Comparison of ENCODE assay signal across 10 mouse cellular contexts in the genomic region with DNA sequence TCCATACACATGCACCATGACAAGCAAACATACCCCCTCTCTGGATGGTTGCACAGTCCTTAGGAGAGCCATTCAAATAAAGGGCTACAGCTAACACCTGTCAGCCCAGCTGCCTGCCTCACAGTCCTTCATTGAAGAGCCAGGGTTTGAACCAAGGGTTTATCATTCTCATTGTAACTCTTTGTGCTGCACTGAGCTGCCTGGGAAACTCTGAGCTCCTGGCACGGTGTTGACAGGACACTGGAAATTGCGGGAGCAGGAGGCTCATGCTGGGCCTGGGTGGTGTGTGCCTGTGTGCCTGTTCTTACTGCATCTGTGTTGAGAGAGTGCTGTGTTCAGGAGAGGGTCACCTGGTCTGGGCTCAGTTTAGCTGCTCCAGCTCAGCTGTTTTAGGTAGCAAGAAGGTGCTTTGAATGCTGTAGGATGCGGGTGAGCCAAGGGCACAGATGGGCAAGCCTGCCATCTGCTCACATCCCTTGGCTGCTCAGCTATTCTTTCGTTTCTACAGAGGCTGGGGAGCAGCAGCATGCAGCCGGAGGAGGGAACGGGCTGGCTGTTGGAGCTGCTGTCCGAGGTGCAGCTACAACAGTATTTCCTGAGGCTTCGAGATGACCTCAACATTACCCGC. TPM values are rescaled to one million over a fixed set of nuclear protein-coding genes. Genes with fewer than 3 reads are reported as not detected.
A peak's percentile ranks its signal among the peaks of the same experiment; 100 is the strongest.
DNase-seq lines count a peak whose midpoint lies in the region; ATAC-seq lines count a peak whose summit lies in the region.
"Had no signal": no experiment of that assay in that cellular context is flagged by ENCODE, and none has a peak within 500 bp of the region (broad histone marks: within the 10 kb centered on the region; RNA-seq: fewer than 3 reads in every experiment).

No protein-coding gene starts in this region.

- no peak overlapping the region for H3K4me3 ChIP-seq in embryonic facial prominence, embryonic 14.5 days (ENCODE audit: low read depth, low read length)
- H3K4me3 ChIP-seq in liver, embryonic 16.5 days (ENCODE audit: low read depth, low read length) = no peak overlapping the region

- intact Hi-C loops in heart, postnatal 10 days (cut with DNase I) = no loop called here

- WGBS in embryonic facial prominence, embryonic 14.5 days = 81% methylated on average over 9 of the region's 9 CpGs
- WGBS in liver, embryonic 16.5 days (ENCODE audit: insufficient replicate concordance) = 72% methylated on average over 9 of the region's 9 CpGs

- peaks cover 34% of the 10 kb centered on the region for H3K4me1 ChIP-seq in embryonic facial prominence, embryonic 14.5 days (ENCODE audit: control insufficient read depth, insufficient read depth, low read length)
- H3K4me1 ChIP-seq in liver, embryonic 16.5 days (ENCODE audit: control insufficient read depth, low read depth, low read length) = peaks cover 86% of the 10 kb centered on the region

- H3K27ac ChIP-seq in embryonic facial prominence, embryonic 14.5 days (replicated peaks; ENCODE audit: low read depth, low read length) = no peak overlapping the region
- H3K27ac ChIP-seq in liver, embryonic 16.5 days (ENCODE audit: low read length) = peak overlapping the region; percentile 36; the same call in 1 of the 2 replicates

- no peak overlapping the region for H3K4me2 ChIP-seq in embryonic facial prominence, embryonic 14.5 days (ENCODE audit: low read depth, low read length)
- peak overlapping the region; percentile 12; the same call in 1 of the 2 replicates for H3K4me2 ChIP-seq in liver, embryonic 16.5 days (ENCODE audit: low read depth, low read length)

- DNase-seq in heart, adult 11 months = peak; percentile 80
- DNase-seq in heart, postnatal 10 days = no peak
- DNase-seq in brain, adult 2 months (ENCODE audit: low read depth, low spot score) = peak; percentile 82
- DNase-seq in embryonic facial prominence, embryonic 14.5 days (ENCODE audit: low spot score) = no peak
- DNase-seq in T-cell, adult 2 months (ENCODE audit: low spot score) = no peak
- DNase-seq: embryo, embryonic 11 days; layer of hippocampus, postnatal 36 days had no signal

- H3K36me3 ChIP-seq in embryonic facial prominence, embryonic 14.5 days (ENCODE audit: control insufficient read depth, insufficient read depth, low read length) = peaks cover 22% of the 10 kb centered on the region
- H3K36me3 ChIP-seq in liver, embryonic 16.5 days (ENCODE audit: control insufficient read depth, insufficient read depth) = no peaks in the 10 kb centered on the region

- H3K9me3 ChIP-seq in embryonic facial prominence, embryonic 14.5 days (ENCODE audit: control insufficient read depth, low read length) = no peaks in the 10 kb centered on the region
- no peaks in the 10 kb centered on the region for H3K9me3 ChIP-seq in liver, embryonic 16.5 days (replicated peaks; ENCODE audit: control insufficient read depth, low read length)

- H3K27me3 ChIP-seq in embryonic facial prominence, embryonic 14.5 days (replicated peaks; ENCODE audit: control insufficient read depth, insufficient read depth, low read length) = no peaks in the 10 kb centered on the region
- H3K27me3 ChIP-seq in liver, embryonic 16.5 days (ENCODE audit: control insufficient read depth, insufficient read depth, low read depth, low read length) = no peaks in the 10 kb centered on the region

- ATAC-seq in embryonic facial prominence, embryonic 14.5 days (ENCODE audit: low read depth) = no peak
- no peak for ATAC-seq in liver, embryonic 16.5 days (ENCODE audit: low read depth)
- ATAC-seq in activated CD4-positive, CD25-positive, alpha-beta regulatory T cell, adult 4 months = no peak
- no peak for ATAC-seq in granulocyte monocyte progenitor cell, adult 5-6 weeks (replicated peaks; ENCODE audit: poor library complexity, severe bottlenecking)

- peak overlapping the region; percentile 14; the same call in 1 of the 2 replicates for H3K9ac ChIP-seq in embryonic facial prominence, embryonic 14.5 days (ENCODE audit: low read depth, low read length)
- no peak overlapping the region for H3K9ac ChIP-seq in liver, embryonic 16.5 days (ENCODE audit: low read depth, low read length)

RNA-seq across cellular contexts. Expression of gene Tnk2, which starts 19.7 kb away (rescaled TPM):
- 10 to 100 TPM; 39.0 to 41.3 TPM for total RNA-seq in heart, postnatal 10 days (2021)
- polyA plus RNA-seq in embryonic facial prominence, embryonic 14.5 days (2014; fragmentation: Nextera tagmentation; extraction: Ambion mirVana) = 14.6 and 14.8 TPM in 2 replicates
- 2.7 and 2.8 TPM in 2 replicates for polyA plus RNA-seq in liver, embryonic 16.5 days (2015; fragmentation: Nextera tagmentation; extraction: Ambion mirVana)
- 10 to 100 TPM in 1 of 2 experiments, 1 to 10 TPM in 1; 5.6 to 10.3 TPM for polyA plus RNA-seq in activated CD4-positive, CD25-positive, alpha-beta regulatory T cell, adult 4 months (2017; shearing (Covaris generic))
- total RNA-seq in granulocyte monocyte progenitor cell, adult 5-6 weeks (2014; fragmentation: Nextera tagmentation) = 11.0 and 12.9 TPM in 2 replicates
- total RNA-seq in granulocyte monocyte progenitor cell, adult 5-6 weeks (2017) = 8.8 and 14.8 TPM in 2 replicates

RNA-seq across cellular contexts. Expression of gene Tfrc, which starts 54.6 kb away (rescaled TPM):
- total RNA-seq in heart, postnatal 10 days (2021) = 100 to 1,000 TPM; 180 to 317 TPM
- polyA plus RNA-seq in embryonic facial prominence, embryonic 14.5 days (2014; fragmentation: Nextera tagmentation; extraction: Ambion mirVana) = 40.2 and 40.4 TPM in 2 replicates
- 317 and 331 TPM in 2 replicates for polyA plus RNA-seq in liver, embryonic 16.5 days (2015; fragmentation: Nextera tagmentation; extraction: Ambion mirVana)
- 10 to 100 TPM; 19.2 to 22.1 TPM for polyA plus RNA-seq in activated CD4-positive, CD25-positive, alpha-beta regulatory T cell, adult 4 months (2017; shearing (Covaris generic))
- 65.6 and 67.9 TPM in 2 replicates for total RNA-seq in granulocyte monocyte progenitor cell, adult 5-6 weeks (2014; fragmentation: Nextera tagmentation)
- total RNA-seq in granulocyte monocyte progenitor cell, adult 5-6 weeks (2017) = 105 and 142 TPM in 2 replicates

Comparison
In these comparisons a context has a peak if more than half of its experiments do, and no peak if none do; other contexts are left out.
1. DNase-seq: peak in heart, adult 11 months (single experiment) and brain, adult 2 months (single experiment); none in heart, postnatal 10 days (0 of 2), embryonic facial prominence, embryonic 14.5 days (single experiment) and T-cell, adult 2 months (single experiment).